Mouse (Mus musculus): ENCODE measurements around the gene 4930469K13Rik. TPM values are rescaled to one million over a fixed set of nuclear protein-coding genes. Genes with fewer than 3 reads are reported as not detected.

The 4930469K13Rik gene
- polyA plus RNA-seq, 1 experiment from 2014 or later, result not detected

DNA sequence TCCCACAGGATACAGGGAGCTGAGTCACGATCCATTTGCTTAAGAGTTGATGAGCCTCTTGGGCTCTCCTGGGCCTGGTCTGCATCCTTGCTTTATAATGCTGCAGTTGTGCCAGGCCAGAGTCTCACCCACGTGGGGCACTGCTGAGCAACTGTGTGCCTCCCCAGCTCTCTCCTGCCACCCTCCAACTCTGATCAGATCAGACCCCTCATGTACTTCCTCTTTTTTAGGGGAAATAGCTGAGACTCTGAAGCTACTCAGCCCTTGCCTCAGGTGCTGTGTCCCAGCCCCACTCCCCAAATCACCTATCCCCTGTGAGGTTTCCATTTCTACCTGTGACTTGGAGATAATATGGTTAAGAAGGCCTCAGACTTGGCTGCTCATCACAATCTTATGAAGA is 133.0 kb downstream of the 4930469K13Rik start:
- no peak overlapping the region for H3K4me2 ChIP-seq (ENCODE audit: low read depth, low read length)
- H3K36me3 ChIP-seq (ENCODE audit: control insufficient read depth, insufficient read depth), result no peaks in the 10 kb centered on the region
- 57% methylated on average over 2 of the region's 2 CpGs for WGBS

DNA sequence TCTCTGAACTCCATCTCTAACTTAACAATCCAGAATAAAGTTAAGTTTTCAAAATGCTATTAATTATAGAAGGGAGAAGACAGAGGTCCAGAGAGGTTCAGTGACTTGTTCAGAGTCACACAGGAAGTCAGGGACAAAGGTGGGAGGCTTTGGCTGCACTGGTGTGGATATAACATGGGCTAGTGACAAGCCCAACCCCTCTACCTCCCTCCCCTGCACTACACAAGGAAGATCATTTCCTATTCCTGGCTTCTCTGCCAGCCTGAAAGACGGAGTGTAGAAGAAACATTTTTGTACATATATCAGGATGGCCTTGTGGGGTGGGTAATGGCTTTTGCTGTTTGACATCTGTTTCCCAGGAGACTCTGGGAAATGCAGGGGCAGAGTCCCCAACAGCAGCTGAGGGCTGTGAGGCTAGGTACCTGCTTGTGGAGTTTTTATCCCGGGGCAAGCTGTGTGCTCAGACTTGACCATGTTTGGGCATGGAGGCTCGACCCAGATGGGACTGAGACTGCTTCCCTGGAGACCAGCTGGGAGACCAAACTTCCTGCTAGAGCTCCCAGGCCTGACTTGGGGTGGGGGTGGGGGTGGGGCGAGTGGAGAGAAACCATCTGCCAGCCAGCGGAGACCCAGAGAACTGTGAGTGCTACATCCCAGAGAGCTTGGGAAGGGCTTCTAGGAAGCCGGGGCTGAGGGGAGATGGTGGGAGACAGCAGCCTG is 135.5 kb downstream of the 4930469K13Rik start, which contains the start of gene Kcnmb1:
TSS of gene Kcnmb1 (plus strand) at position 326 of the 720 bp plus-strand sequence.
- 9% methylated on average over 6 of the region's 6 CpGs for WGBS
- no peak within 1 kb of the TSS for H3K4me3 ChIP-seq (ENCODE audit: low read length)
- ATAC-seq (replicated peaks; ENCODE audit: extremely low read depth, insufficient read depth, low FRiP score), result 0 out of 2 replicates have a peak, but pooled peaks have one; percentile 33
- no peaks in the 10 kb centered on the region for H3K36me3 ChIP-seq (ENCODE audit: control insufficient read depth, insufficient read depth)
- no peaks in the 10 kb centered on the region for H3K9me3 ChIP-seq (replicated peaks; ENCODE audit: control insufficient read depth, low read length)
- no peak within 1 kb of the TSS for H3K27ac ChIP-seq (ENCODE audit: low read length)
- H3K27me3 ChIP-seq (ENCODE audit: control insufficient read depth, insufficient read depth, low read length), result no peaks in the 10 kb centered on the region
- H3K4me2 ChIP-seq (ENCODE audit: low read depth, low read length), result peak within 1 kb of the TSS; percentile 13; the same call in 1 of the 2 replicates
- H3K9ac ChIP-seq (ENCODE audit: low read length), result no peak within 1 kb of the TSS
- peaks cover 6% of the 10 kb centered on the region for H3K4me1 ChIP-seq (ENCODE audit: control insufficient read depth, insufficient read depth, low read length)

More for the DNA sequence above, 133.0 kb downstream of the 4930469K13Rik start:
- Histone ChIP-seq H3K27me3 (ENCODE audit: control insufficient read depth, insufficient read depth, low read length) (no peaks in the 10 kb centered on the region), H3K4me1 (ENCODE audit: control insufficient read depth, insufficient read depth, low read length) (peaks cover 6% of the 10 kb centered on the region), H3K4me3 (ENCODE audit: low read length) (no peak overlapping the region), H3K27ac (ENCODE audit: low read length) (no peak overlapping the region), H3K9me3 (replicated peaks; ENCODE audit: control insufficient read depth, low read length) (no peaks in the 10 kb centered on the region), H3K9ac (ENCODE audit: low read length) (no peak overlapping the region)
- no peak for ATAC-seq (replicated peaks; ENCODE audit: extremely low read depth, insufficient read depth, low FRiP score)

DNA sequence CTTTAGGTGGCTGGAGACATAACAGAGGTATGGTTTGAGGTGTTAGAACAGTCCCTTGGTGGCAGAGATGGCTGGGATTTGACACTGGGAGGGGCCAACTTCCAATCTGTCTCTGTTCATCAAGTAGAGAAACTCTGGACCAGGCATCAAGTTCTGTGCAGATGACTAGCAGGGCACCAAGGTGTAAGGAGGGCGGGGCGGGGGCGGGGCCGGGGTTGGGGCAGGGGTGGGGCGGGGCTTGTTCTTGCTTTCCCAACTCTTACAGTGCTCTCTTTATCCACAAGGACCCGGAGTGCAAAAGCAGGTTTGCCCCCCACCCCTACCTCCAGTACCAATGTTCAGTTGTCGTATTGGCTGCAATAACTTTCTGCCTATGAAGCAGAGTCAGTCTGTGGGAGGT is 136.2 kb downstream of the 4930469K13Rik start:
- no peak overlapping the region for H3K4me2 ChIP-seq (ENCODE audit: low read depth, low read length)
- 41% methylated on average over 6 of the region's 7 CpGs for WGBS
- no peaks in the 10 kb centered on the region for H3K9me3 ChIP-seq (replicated peaks; ENCODE audit: control insufficient read depth, low read length)
- H3K9ac ChIP-seq (ENCODE audit: low read length), result no peak overlapping the region
- H3K4me3 ChIP-seq (ENCODE audit: low read length), result no peak overlapping the region
- no peak for ATAC-seq (replicated peaks; ENCODE audit: extremely low read depth, insufficient read depth, low FRiP score)
- no peak overlapping the region for H3K27ac ChIP-seq (ENCODE audit: low read length)
- H3K4me1 ChIP-seq (ENCODE audit: control insufficient read depth, insufficient read depth, low read length), result peaks cover 6% of the 10 kb centered on the region
- no peaks in the 10 kb centered on the region for H3K27me3 ChIP-seq (ENCODE audit: control insufficient read depth, insufficient read depth, low read length)
- H3K36me3 ChIP-seq (ENCODE audit: control insufficient read depth, insufficient read depth), result no peaks in the 10 kb centered on the region

DNA sequence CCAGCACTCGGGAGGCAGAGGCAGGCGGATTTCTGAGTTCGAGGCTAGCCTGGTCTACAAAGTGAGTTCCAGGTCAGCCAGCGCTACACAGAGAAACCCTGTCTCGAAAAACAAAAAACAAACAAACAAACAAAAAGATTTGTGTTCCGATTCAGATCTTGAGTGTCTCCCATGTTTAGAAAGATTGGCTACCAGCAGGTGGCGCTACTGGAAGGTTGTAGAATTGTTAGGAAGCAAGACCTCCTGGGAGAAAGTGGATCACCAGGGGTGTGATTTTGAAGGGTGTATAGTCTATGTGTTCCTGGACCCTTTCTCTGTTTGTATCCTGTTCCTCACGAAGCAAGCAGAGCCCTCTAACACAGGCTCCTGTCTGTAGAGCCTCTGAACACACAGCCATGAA is 139.6 kb downstream of the 4930469K13Rik start:
- ATAC-seq (replicated peaks; ENCODE audit: extremely low read depth, insufficient read depth, low FRiP score), result no peak
- Histone ChIP-seq H3K27me3 (ENCODE audit: control insufficient read depth, insufficient read depth, low read length) (no peaks in the 10 kb centered on the region; the same call in 1 of the 2 replicates), H3K9ac (ENCODE audit: low read length) (no peak overlapping the region), H3K4me2 (ENCODE audit: low read depth, low read length) (no peak overlapping the region), H3K4me3 (ENCODE audit: low read length) (no peak overlapping the region), H3K27ac (ENCODE audit: low read length) (no peak overlapping the region), H3K4me1 (ENCODE audit: control insufficient read depth, insufficient read depth, low read length) (peaks cover 6% of the 10 kb centered on the region), H3K9me3 (replicated peaks; ENCODE audit: control insufficient read depth, low read length) (no peaks in the 10 kb centered on the region), H3K36me3 (ENCODE audit: control insufficient read depth, insufficient read depth) (no peaks in the 10 kb centered on the region)
- 73% methylated on average over 8 of the region's 8 CpGs for WGBS

DNA sequence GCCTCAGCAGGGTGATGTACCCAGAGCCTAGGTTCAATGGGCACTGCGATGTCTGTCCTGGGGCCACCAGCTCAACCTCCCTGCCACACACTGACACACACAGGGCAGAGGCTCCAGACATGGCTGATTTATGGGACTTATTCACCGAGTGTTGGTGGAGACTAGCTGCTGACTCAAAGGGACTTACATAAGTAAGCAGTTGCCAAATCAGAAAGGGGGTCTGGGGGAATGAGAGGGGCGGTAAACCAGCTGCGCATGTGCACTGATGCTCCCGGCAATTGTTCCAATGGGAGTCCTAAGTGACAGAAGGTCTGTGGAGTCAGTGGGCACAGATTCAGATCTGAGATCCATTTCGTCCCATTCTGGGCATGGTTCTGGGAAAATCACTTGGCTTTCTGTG is 140.8 kb downstream of the 4930469K13Rik start:
- H3K4me1 ChIP-seq (ENCODE audit: control insufficient read depth, insufficient read depth, low read length), result peaks cover under 1% of the 10 kb centered on the region; the same call in 1 of the 2 replicates
- 84% methylated on average over 6 of the region's 6 CpGs for WGBS
- H3K4me3 ChIP-seq (ENCODE audit: low read length), result no peak overlapping the region
- H3K9me3 ChIP-seq (replicated peaks; ENCODE audit: control insufficient read depth, low read length), result no peaks in the 10 kb centered on the region
- H3K9ac ChIP-seq (ENCODE audit: low read length), result no peak overlapping the region
- H3K36me3 ChIP-seq (ENCODE audit: control insufficient read depth, insufficient read depth), result no peaks in the 10 kb centered on the region
- no peak for ATAC-seq (replicated peaks; ENCODE audit: extremely low read depth, insufficient read depth, low FRiP score)
- H3K4me2 ChIP-seq (ENCODE audit: low read depth, low read length), result no peak overlapping the region
- no peak overlapping the region for H3K27ac ChIP-seq (ENCODE audit: low read length)
- H3K27me3 ChIP-seq (ENCODE audit: control insufficient read depth, insufficient read depth, low read length), result no peaks in the 10 kb centered on the region; the same call in 1 of the 2 replicates

DNA sequence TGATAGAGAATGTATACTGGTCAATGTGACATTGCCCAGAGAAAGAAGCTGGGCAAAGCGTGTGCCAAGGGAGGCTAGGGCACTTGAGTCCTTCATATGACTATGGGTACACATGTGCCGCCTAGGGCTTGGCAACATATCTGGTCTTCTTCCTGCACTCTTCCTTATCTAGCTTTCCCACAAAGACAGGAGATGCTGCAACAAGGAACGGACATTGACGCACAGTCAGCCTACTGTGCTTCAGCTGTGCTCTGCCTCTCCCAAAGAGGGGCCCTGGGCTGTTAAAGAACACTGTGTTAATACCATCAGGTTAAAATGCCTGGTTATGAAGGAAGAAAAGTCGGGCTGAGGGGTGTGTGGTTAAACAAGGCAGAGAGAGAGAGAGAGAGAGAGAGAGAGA is 141.7 kb downstream of the 4930469K13Rik start:
- WGBS, result 72% methylated on average over 5 of the region's 5 CpGs
- H3K9ac ChIP-seq (ENCODE audit: low read length), result no peak overlapping the region
- no peak for ATAC-seq (replicated peaks; ENCODE audit: extremely low read depth, insufficient read depth, low FRiP score)

DNA sequence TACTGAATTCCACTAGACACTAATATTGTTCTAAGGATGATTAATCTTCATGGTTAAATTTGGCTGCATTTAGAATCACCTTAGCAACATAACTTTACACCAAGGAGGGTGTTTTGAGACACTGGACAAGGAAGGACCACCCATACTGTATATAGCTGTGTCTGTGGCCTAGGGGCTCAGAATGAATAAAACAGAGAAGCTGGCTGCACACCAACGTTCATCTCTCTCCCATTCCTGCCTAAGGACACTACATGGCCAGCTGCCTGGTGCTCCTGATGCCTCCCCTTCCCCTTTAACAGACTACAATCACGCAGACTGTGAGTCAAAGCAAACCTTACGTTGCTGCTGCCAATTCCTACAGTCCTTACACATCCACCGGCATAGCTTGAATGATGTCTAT is 142.4 kb downstream of the 4930469K13Rik start:
- WGBS, result 71% methylated on average over 4 of the region's 4 CpGs
- H3K9me3 ChIP-seq (replicated peaks; ENCODE audit: control insufficient read depth, low read length), result no peaks in the 10 kb centered on the region
- no peak overlapping the region for H3K9ac ChIP-seq (ENCODE audit: low read length)
- H3K4me1 ChIP-seq (ENCODE audit: control insufficient read depth, insufficient read depth, low read length), result no peaks in the 10 kb centered on the region
- H3K27me3 ChIP-seq (ENCODE audit: control insufficient read depth, insufficient read depth, low read length), result no peaks in the 10 kb centered on the region; the same call in 1 of the 2 replicates
- H3K27ac ChIP-seq (ENCODE audit: low read length), result no peak overlapping the region
- H3K36me3 ChIP-seq (ENCODE audit: control insufficient read depth, insufficient read depth), result no peaks in the 10 kb centered on the region
- no peak overlapping the region for H3K4me3 ChIP-seq (ENCODE audit: low read length)
- H3K4me2 ChIP-seq (ENCODE audit: low read depth, low read length), result no peak overlapping the region
- ATAC-seq (replicated peaks; ENCODE audit: extremely low read depth, insufficient read depth, low FRiP score), result no peak

More for the DNA sequence above, 141.7 kb downstream of the 4930469K13Rik start:
- H3K4me3 ChIP-seq (ENCODE audit: low read length), result no peak overlapping the region
- H3K4me1 ChIP-seq (ENCODE audit: control insufficient read depth, insufficient read depth, low read length), result no peaks in the 10 kb centered on the region
- no peaks in the 10 kb centered on the region for H3K36me3 ChIP-seq (ENCODE audit: control insufficient read depth, insufficient read depth)
- H3K27me3 ChIP-seq (ENCODE audit: control insufficient read depth, insufficient read depth, low read length), result no peaks in the 10 kb centered on the region; the same call in 1 of the 2 replicates
- no peaks in the 10 kb centered on the region for H3K9me3 ChIP-seq (replicated peaks; ENCODE audit: control insufficient read depth, low read length)
- no peak overlapping the region for H3K27ac ChIP-seq (ENCODE audit: low read length)
- no peak overlapping the region for H3K4me2 ChIP-seq (ENCODE audit: low read depth, low read length)

DNA sequence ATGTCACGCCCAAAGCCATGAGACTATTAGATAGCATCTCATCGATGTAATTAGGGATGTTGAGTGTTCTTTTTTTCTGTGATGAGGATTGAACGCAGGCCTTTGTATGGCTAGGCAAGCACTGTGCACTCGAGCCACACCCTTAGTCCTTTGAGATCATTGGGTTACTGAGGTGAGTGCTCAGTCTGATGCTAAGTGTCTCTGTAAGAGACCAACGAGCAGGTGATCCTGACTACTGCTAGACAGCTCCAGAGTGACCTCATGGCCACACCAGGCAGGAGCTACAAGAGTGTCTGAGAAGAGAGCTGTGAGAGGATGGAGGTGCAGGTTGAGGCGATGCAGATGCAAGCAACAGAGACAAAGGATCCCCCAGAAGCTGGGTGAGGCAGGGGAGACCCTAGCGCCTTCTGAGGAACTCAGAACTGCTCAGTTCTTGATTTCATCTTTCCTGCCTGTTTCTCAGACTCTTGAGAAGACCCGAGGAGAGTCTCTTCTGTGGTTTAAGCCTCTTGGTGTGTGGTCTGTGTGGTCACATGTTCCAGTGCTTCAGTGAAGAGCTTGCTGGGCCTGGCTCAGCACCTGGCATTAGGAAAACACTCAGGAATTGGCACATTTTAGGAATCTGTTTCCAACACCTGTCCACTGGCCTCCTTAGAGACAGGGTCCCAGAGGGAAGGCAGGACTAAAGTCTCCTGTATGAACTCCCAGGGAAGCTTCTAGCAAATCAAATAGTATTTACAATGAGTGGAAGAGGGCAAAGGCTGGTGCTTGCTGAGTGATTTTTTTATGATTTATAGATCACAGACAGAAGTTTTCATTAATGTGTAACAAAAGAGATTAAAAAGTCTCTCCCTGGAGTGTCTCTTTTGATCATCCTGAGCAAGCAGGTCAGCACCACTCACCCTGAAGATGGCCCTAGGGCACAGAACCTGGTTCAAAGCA is 146.4 kb downstream of the 4930469K13Rik start:
- no peaks in the 10 kb centered on the region for H3K4me1 ChIP-seq (ENCODE audit: control insufficient read depth, insufficient read depth, low read length)
- peaks cover 4% of the 10 kb centered on the region for H3K9me3 ChIP-seq (replicated peaks; ENCODE audit: control insufficient read depth, low read length)
- H3K9ac ChIP-seq (ENCODE audit: low read length), result no peak overlapping the region
- no peak overlapping the region for H3K4me2 ChIP-seq (ENCODE audit: low read depth, low read length)
- 73% methylated on average over 8 of the region's 8 CpGs for WGBS
- H3K4me3 ChIP-seq (ENCODE audit: low read length), result no peak overlapping the region
- H3K36me3 ChIP-seq (ENCODE audit: control insufficient read depth, insufficient read depth), result no peaks in the 10 kb centered on the region
- no peak overlapping the region for H3K27ac ChIP-seq (ENCODE audit: low read length)
- no peak for ATAC-seq (replicated peaks; ENCODE audit: extremely low read depth, insufficient read depth, low FRiP score)
- no peaks in the 10 kb centered on the region; the same call in 1 of the 2 replicates for H3K27me3 ChIP-seq (ENCODE audit: control insufficient read depth, insufficient read depth, low read length)

All from heart, embryonic 16.5 days (tissue).